Mouse (Mus musculus): ENCODE data around the gene Taf1c. TPM values are rescaled to one million over a fixed set of nuclear protein-coding genes. Genes with fewer than 3 reads are reported as not detected.

The Taf1c gene
- polyA plus RNA-seq, 1 experiment from 2014 or later, result 12.9 TPM

DNA sequence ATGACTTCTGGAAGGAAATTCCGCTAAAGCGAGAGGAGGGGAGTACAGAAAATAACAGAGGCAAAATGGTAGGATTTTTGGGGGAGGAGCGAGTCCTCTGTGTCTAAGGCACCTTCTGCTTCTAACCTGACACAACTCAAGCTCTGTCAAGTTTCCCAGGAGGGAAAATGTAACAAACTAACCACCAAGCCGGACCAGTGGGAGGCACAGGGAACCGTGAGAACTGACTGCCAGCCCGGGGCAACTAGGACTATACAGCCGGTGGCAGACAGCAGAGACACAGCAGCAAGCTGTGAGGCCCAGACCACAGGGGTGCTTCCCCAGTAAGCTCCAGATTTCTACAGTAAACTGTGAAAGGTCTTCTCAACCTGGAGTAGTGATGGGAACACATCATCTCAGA, 36.1 kb downstream of the Taf1c start:
- Histone ChIP-seq H3K9ac (no peak overlapping the region), H3K36me3 (peaks cover 32% of the 10 kb centered on the region), H3K4me1 (peaks cover 9% of the 10 kb centered on the region), H3K9me3 (replicated peaks) (no peaks in the 10 kb centered on the region), H3K27ac (no peak overlapping the region), H3K27me3 (peaks cover 7% of the 10 kb centered on the region; the same call in 1 of the 2 replicates), H3K4me2 (no peak overlapping the region), H3K4me3 (replicated peaks) (no peak overlapping the region)
- ATAC-seq (replicated peaks; ENCODE audit: low FRiP score), result no peak
- WGBS, result 71% methylated on average over 7 of the region's 7 CpGs

DNA sequence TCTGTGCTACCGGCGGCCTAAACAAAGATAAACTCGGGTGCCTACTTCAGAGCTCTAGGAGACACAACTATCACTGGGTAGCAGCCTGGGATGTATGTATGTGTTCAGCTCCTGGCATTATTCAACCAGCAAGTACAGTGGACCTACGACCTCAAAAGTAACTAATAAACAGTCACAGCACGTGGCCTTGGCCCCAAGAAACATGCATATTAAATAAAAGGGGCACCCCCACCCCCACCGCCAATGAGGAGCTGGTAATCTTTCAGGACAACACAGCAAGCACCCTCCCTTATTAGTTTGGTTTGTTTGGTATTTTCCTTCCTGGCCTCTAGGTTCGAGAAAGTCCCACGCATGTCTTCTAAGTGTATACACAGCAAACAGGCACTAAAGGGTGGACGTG, 36.8 kb downstream of the Taf1c start:
- no peak overlapping the region for H3K27ac ChIP-seq
- H3K27me3 ChIP-seq, result peaks cover 2% of the 10 kb centered on the region; the same call in 1 of the 2 replicates
- no peak overlapping the region for H3K4me2 ChIP-seq
- no peak overlapping the region for H3K9ac ChIP-seq
- H3K9me3 ChIP-seq (replicated peaks), result no peaks in the 10 kb centered on the region
- WGBS, result 85% methylated on average over 9 of the region's 9 CpGs
- 0 out of 2 replicates have a peak, but pooled peaks cover 2% of the 10 kb centered on the region for H3K4me1 ChIP-seq
- H3K4me3 ChIP-seq (replicated peaks), result no peak overlapping the region
- H3K36me3 ChIP-seq, result peaks cover 39% of the 10 kb centered on the region
- ATAC-seq (replicated peaks; ENCODE audit: low FRiP score), result no peak

DNA sequence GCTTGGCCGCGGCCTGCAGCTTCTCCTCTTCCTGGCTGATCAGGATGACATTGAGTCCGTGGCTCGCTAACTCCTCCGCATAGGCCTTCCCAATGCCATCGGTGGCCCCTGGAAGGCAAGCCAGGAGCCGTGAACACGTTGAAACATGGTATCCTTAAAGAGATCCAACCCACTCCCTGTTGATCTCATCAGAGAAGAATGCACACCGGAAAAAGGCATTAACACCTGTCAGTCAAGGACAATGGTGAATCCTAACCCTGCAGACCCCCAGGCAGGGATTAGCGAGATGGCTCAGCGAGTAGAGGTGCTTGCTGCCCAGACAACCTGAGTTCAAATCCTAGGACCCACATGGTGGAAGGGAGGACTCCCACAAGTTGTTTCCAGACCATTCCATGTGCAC, 38.7 kb downstream of the Taf1c start:
- H3K9me3 ChIP-seq (replicated peaks), result no peaks in the 10 kb centered on the region
- WGBS, result 76% methylated on average over 11 of the region's 11 CpGs
- no peak overlapping the region for H3K9ac ChIP-seq
- no peak overlapping the region for H3K4me2 ChIP-seq
- ATAC-seq (replicated peaks; ENCODE audit: low FRiP score), result no peak
- H3K27me3 ChIP-seq, result no peaks in the 10 kb centered on the region
- peaks cover 56% of the 10 kb centered on the region for H3K36me3 ChIP-seq
- no peak overlapping the region for H3K27ac ChIP-seq
- H3K4me1 ChIP-seq, result no peaks in the 10 kb centered on the region
- no peak overlapping the region for H3K4me3 ChIP-seq (replicated peaks)

DNA sequence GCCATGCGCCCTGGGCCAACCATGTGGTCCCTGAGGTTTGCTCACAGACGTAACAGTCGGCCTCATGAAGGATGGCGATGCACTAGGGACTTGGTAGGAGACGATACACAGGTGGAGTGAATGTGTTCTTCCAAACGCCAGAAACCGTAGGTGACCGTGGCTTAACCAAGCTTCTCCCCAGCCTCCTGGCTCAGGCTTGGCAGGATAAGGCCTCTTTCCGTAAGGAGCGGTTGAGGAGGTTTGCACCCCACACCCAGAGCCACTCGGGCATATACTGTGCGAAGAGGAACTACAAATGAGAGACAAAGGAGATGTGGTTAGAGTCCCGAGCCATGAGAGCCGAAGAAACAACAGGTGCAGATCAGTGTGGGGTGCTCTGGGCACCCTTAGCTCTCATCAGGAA, 41.2 kb downstream of the Taf1c start:
- Histone ChIP-seq H3K36me3 (peaks cover 56% of the 10 kb centered on the region), H3K9me3 (replicated peaks) (no peaks in the 10 kb centered on the region), H3K4me3 (replicated peaks) (no peak overlapping the region), H3K27me3 (no peaks in the 10 kb centered on the region), H3K27ac (no peak overlapping the region), H3K9ac (no peak overlapping the region), H3K4me2 (no peak overlapping the region), H3K4me1 (peaks cover 7% of the 10 kb centered on the region; the same call in 1 of the 2 replicates)
- no peak for ATAC-seq (replicated peaks; ENCODE audit: low FRiP score)
- WGBS, result 93% methylated on average over 14 of the region's 14 CpGs

- 88% methylated on average over 6 of the region's 6 CpGs for WGBS
- no peak for ATAC-seq (replicated peaks; ENCODE audit: low FRiP score)
These were observed 45.7 kb downstream of the Taf1c start for GRCm38 (mm10) chr8:119559402-119559720.

DNA sequence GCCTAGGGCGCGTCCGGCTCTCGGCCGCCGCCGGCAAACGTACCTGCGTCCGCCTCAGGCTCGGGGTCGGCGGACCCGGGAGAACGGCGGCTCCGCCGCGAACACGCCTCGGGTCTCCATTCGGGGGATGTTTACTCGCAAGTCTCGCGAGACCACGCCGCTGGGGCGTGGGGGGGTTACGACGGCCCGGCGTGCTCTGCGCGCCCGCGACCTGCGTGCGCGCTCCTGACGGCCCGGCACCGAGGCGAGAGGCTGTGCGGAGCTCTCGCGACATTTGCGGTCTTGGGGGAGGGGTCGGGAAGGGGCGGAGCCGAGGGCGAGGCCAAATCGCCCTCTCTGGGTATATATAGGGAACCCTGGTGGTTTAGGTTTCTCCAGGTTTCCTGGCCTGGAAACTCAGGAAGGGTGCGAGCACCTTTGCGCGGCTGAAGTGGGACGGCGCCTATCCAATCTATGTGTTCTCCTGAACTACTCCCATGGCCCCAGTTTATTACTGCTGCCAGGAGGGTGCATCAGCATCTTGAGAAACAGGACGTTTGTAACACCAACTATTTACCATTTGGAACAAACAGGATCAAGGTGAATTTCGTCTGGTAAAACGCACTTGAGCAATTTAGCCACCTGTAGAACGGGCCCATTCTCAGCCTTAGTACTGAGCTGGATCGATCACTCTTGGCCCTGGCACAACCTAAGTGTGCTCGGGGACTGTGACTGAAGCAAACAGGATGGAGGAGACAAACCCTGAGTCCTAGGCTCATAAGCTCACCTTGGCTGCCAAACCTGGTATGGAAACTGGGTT, 46.2 kb downstream of the Taf1c start, which contains the start of gene Mbtps1:
Mbtps1 (minus strand) TSS at position 133 of the 799 bp plus-strand sequence.
- peak within 1 kb of the TSS; percentile 82 for H3K4me2 ChIP-seq
- peak; percentile 97 for ATAC-seq (replicated peaks; ENCODE audit: low FRiP score)
- no peaks in the 10 kb centered on the region for H3K9me3 ChIP-seq (replicated peaks)
- WGBS, result 6% methylated on average over 63 of the region's 63 CpGs
- H3K9ac ChIP-seq, result peak within 1 kb of the TSS; percentile 76
- peak within 1 kb of the TSS; percentile 91 for H3K27ac ChIP-seq
- H3K27me3 ChIP-seq, result no peaks in the 10 kb centered on the region
- H3K4me1 ChIP-seq, result peaks cover 37% of the 10 kb centered on the region
- peaks cover 22% of the 10 kb centered on the region for H3K36me3 ChIP-seq
- H3K4me3 ChIP-seq (replicated peaks), result peak within 1 kb of the TSS; percentile 76

More at GRCm38 (mm10) chr8:119559402-119559720, 45.7 kb downstream of the Taf1c start:
- Histone ChIP-seq H3K4me1 (peaks cover 32% of the 10 kb centered on the region), H3K36me3 (peaks cover 28% of the 10 kb centered on the region), H3K27ac (peak overlapping the region; percentile 71; the same call in 1 of the 2 replicates), H3K4me2 (peak overlapping the region; percentile 59), H3K27me3 (no peaks in the 10 kb centered on the region), H3K4me3 (replicated peaks) (peak overlapping the region; percentile 76; the same call in 1 of the 2 replicates), H3K9me3 (replicated peaks) (no peaks in the 10 kb centered on the region), H3K9ac (peak overlapping the region; percentile 57)

DNA sequence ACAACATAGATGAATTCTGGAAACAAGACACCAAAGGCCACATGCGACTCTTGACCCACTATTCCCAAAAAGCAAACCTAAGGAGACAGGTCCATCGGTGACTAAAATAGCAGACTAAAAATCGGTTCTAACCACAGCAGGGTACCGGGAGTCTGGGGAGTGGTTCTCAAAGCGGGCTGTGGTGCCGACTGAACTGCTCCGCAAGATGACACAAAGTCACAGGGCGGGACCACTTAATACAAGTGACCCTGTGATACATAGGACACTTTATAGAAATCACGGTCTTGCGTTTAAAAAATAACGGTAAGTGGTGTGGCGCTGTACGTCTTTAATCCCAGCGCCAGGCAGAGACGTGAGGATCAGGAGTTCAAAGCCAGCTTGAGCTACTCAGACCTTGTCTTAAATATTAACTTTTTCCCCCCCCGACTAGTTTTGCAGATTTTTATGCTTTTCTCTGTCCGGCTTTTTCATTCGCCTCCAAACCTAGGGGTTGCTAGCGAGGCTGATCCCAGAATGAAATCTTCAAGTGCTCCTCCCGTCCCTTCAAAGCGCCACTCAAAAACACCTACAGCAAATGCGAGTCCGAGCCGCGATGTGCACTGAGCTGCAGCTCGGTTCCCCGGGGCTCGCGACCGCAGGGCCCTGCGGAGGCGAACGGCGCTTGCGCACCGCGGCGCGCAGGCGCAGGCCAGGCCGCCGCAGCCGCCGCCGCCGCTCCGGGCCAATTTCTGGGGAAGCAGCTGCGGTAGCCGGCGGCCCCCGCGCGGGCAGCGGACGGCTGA, 47.0 kb downstream of the Taf1c start:
- peak overlapping the region; percentile 91 for H3K27ac ChIP-seq
- WGBS, result under 1% methylated on average over 55 of the region's 55 CpGs
- no peaks in the 10 kb centered on the region for H3K27me3 ChIP-seq
- peaks cover 14% of the 10 kb centered on the region for H3K36me3 ChIP-seq
- peaks cover 42% of the 10 kb centered on the region for H3K4me1 ChIP-seq
- no peaks in the 10 kb centered on the region for H3K9me3 ChIP-seq (replicated peaks)
- H3K4me2 ChIP-seq, result peak overlapping the region; percentile 82
- H3K4me3 ChIP-seq (replicated peaks), result peak overlapping the region; percentile 76
- ATAC-seq (replicated peaks; ENCODE audit: low FRiP score), result peak; percentile 94
- peak overlapping the region; percentile 76 for H3K9ac ChIP-seq

DNA sequence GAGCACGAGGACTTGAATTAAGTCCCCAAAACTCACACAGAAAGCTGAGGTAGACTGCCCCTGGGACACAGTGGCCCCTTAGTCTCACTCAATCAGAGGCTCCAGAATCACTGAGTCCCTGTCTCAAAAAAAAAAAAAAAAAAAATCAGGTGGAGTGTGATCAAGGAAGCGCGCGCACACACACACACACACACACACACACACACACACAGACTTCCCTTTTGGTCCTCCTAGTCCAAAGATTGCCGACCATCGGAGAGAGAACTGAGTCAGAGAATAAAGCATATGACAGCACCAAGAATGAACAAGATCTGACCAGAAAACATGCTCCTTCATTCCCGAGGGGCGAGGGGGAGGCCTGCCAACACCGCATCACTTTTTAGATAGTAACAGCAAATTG, 47.9 kb downstream of the Taf1c start:
- 72% methylated on average over 9 of the region's 9 CpGs for WGBS
- no peaks in the 10 kb centered on the region for H3K9me3 ChIP-seq (replicated peaks)
- H3K9ac ChIP-seq, result peak overlapping the region; percentile 76
- H3K4me2 ChIP-seq, result peak overlapping the region; percentile 82
- no peak for ATAC-seq (replicated peaks; ENCODE audit: low FRiP score)
- no peak overlapping the region for H3K27ac ChIP-seq
- H3K27me3 ChIP-seq, result no peaks in the 10 kb centered on the region
- H3K36me3 ChIP-seq, result peaks cover 5% of the 10 kb centered on the region
- peaks cover 48% of the 10 kb centered on the region for H3K4me1 ChIP-seq
- peak overlapping the region; percentile 76 for H3K4me3 ChIP-seq (replicated peaks)

DNA sequence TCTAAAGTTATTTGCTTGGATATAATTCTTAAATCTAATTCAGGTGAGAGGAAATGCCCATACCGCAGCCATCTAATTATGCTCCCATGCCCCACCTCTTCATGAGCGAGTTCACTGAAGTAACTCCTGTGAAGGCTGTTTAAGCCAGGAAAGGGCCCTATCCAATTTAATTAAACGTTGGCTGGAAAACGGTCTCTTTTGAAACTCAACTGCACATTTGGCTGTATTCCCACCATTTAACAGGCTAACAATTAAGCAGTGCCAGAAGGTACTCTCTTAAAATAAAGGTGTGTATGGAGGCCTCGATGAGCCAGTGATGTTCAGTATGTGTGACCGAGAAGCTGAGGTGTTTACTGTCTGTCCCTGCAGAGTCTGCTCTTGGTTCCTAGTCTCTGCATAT, 49.2 kb downstream of the Taf1c start:
- H3K4me2 ChIP-seq, result no peak overlapping the region
- ATAC-seq (replicated peaks; ENCODE audit: low FRiP score), result no peak
- WGBS, result 82% methylated on average over 6 of the region's 6 CpGs
- H3K27me3 ChIP-seq, result no peaks in the 10 kb centered on the region
- H3K9ac ChIP-seq, result no peak overlapping the region
- no peaks in the 10 kb centered on the region for H3K9me3 ChIP-seq (replicated peaks)
- H3K27ac ChIP-seq, result no peak overlapping the region
- H3K4me3 ChIP-seq (replicated peaks), result no peak overlapping the region
- H3K4me1 ChIP-seq, result peaks cover 48% of the 10 kb centered on the region
- no peaks in the 10 kb centered on the region; the same call in 1 of the 2 replicates for H3K36me3 ChIP-seq

DNA sequence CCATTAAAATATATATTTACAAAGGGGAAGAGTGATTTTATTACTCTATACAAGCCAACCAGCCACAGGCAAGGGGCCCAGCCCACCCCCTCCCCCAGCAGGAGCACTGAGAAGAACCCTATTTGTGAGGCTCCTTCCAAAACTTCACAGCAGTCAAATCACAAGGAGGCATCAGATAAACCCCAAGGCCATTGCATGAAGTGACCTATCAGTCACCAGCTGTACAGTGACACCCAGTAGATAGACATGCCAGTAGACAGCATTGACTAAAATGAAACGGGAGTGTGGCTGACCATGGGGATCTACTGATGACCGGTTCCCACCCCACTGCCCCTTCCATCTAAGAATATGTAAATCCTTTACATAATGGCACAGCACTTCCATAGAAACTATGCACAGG, 52.1 kb downstream of the Taf1c start:
- WGBS, result 79% methylated on average over 2 of the region's 2 CpGs
- Histone ChIP-seq H3K9ac (no peak overlapping the region), H3K9me3 (replicated peaks) (no peaks in the 10 kb centered on the region), H3K4me3 (replicated peaks) (no peak overlapping the region), H3K4me1 (peaks cover 44% of the 10 kb centered on the region), H3K27me3 (no peaks in the 10 kb centered on the region), H3K4me2 (no peak overlapping the region), H3K27ac (no peak overlapping the region), H3K36me3 (no peaks in the 10 kb centered on the region; the same call in 1 of the 2 replicates)
- ATAC-seq (replicated peaks; ENCODE audit: low FRiP score), result no peak

DNA sequence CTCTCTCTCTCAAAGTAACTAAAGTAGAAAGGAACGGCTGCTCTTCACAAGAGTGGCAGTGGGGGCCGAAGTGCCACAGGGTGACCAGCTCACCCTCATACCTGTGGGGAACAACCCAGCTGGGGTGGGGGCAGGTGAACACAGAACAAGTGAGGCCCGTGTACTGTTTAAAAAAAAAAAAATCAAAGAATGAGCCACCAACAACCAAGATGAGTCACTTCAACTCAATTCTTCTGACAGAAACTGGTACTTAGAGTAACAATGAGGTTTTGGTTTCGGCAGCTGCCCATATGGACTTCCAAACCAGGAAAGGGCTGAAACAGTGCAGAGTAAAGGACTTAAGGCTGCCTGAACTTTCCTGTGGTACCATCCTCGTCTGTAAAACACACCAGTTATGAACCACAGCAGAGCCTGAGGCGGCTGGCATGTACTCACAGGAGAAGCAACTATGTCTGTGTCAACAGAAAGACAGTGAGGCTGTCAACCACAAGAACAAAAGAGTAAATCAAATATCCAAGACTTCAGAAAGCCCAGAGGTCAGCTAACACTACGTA, 56.4 kb downstream of the Taf1c start:
- peaks cover 19% of the 10 kb centered on the region for H3K4me1 ChIP-seq
- H3K27ac ChIP-seq, result no peak overlapping the region
- peaks cover 38% of the 10 kb centered on the region for H3K36me3 ChIP-seq
- no peak for ATAC-seq (replicated peaks; ENCODE audit: low FRiP score)
- no peak overlapping the region for H3K9ac ChIP-seq
- no peak overlapping the region for H3K4me3 ChIP-seq (replicated peaks)
- no peaks in the 10 kb centered on the region for H3K27me3 ChIP-seq
- H3K4me2 ChIP-seq, result no peak overlapping the region
- WGBS, result 59% methylated on average over 7 of the region's 7 CpGs
- H3K9me3 ChIP-seq (replicated peaks), result no peaks in the 10 kb centered on the region
